Mouse (Mus musculus) cerebellum, adult (tissue): Measurements from ENCODE around the gene Atp13a1.

Experiments used
- ATAC-seq: cut with Nextera tagmentation; 2 replicates; pipeline ENCODE4 v1.9.2; 2017; ENCODE audit warnings: mild to moderate bottlenecking, moderate library complexity, mixed read lengths; ENCODE audit not compliant: insufficient number of reproducible peaks, low FRiP score, low TSS enrichment

The Atp13a1 gene

DNA sequence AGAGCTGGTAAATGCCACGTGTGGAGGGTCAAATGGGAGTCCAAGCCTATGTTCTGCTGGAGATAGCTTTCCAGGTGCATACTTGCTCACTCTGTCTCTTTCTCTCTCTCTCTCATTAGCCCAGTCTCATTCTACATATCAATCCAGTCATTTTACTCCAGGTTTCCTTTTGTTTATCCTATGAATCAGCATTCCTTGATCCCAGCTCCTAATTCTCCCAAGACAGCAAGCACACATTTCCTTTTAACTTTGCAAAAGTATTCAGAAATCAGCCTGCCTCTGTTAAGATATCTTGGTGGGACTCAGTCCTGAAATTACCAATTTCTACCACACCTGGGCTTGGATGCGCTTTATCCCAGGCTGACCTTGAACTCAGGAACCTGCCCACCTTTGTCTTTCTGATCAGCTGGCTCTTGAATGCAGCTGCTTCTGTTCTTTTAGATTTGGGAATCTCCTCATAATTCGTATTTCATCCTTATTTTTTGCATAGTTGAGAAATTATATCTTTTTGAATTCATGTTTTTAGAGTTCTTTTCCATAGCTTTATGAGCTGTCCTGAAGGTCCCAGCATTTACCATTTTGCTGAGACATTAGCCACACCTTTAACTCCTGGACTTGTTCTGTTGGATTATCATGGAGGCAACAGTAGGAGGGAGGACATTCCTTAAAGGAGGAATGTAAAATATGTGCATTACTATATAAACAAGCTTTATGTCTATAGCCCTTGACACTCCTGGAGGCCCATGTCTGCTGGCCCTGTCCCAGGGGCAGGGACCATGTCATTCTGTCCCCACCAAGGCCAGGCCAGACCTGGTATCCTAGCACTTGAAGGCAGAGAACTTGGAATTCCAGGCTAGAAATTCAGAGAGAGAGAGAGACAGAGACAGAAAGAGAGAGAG lies 56.5 kb downstream of the Atp13a1 start:
- ATAC-seq: no peak

GRCm38 (mm10) chr8:69848951-69849350 lies 58.0 kb downstream of the Atp13a1 start:
- no peak for ATAC-seq

DNA sequence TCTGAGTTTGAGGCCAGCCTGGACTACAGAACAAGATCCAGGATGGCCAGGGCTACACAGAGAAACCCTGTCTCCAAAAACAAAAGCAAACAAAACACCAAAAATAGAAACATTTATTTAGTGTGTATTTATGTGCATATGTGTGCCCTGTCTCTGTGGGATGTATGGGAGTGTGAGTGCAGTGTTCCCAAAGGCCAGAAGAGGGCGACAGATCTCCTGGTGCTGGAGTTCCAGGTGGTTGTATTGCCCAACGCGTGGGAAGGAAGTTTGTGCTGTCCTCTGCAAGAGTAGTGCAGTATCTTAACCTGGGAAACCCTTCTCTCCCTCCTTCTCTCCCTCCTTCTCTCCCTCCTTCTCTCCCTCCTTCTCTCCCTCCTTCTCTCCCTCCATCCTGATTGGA lies 58.9 kb downstream of the Atp13a1 start:
- no peak for ATAC-seq

- no peak for ATAC-seq
Observed at GRCm38 (mm10) chr8:69850926-69851506, 60.1 kb downstream of the Atp13a1 start.

DNA sequence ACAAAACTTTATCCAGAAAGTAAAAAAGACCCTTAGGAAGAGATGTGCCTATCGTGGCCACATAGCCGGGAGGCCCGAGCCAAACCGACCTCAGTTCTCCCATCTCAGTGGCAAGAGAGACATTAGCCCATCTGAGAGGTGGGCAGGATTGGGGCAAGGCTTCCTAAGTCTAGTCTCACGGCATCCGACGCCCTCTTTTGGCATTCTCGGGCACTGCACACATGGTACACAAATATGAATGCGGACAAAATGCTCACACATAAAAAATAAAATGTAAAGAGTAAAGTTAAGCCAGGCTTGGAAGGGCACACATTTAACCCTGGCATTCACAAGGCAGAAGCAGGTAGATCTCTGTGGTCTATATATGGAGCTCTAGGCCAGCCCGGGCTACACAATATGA lies 62.9 kb downstream of the Atp13a1 start:
- no peak for ATAC-seq
